Mouse (Mus musculus) urinary bladder, adult 2 months (tissue): ENCODE measurements around the gene Rbm42. TPM values are rescaled to one million over a fixed set of nuclear protein-coding genes. Genes with fewer than 3 reads are reported as not detected.

Source experiments
- polyA plus RNA-seq: library from polyadenylated mRNA; depleted of rRNA; stranded (reverse); fragments of >200 nt; gene quantifications from 2 replicates; pipeline ENCODE4 v1.2.3, GENCODE M21; 2012; rRNA removed

Gene Rbm42
- polyA plus RNA-seq, 1 experiment: 58.5 TPM

Other genes starting within 250 kb of the Rbm42 start
- gene Tyrobp, start 236.6 kb downstream of the Rbm42 start, polyA plus RNA-seq: 85.1 and 117 TPM in 2 replicates
- gene Hcst, start 230.5 kb downstream of the Rbm42 start, polyA plus RNA-seq: 3.3 and 3.8 TPM in 2 replicates
- 1.8 and 2.0 TPM in 2 replicates for gene Nfkbid, start 228.6 kb downstream of the Rbm42 start, polyA plus RNA-seq
- gene Aplp1, start 204.8 kb downstream of the Rbm42 start, polyA plus RNA-seq: 4.2 and 4.5 TPM in 2 replicates
- gene Kirrel2, start 192.6 kb downstream of the Rbm42 start, polyA plus RNA-seq: not detected in 2 replicates
- not detected in 2 replicates for gene Nphs1, start 192.0 kb downstream of the Rbm42 start, polyA plus RNA-seq
- not detected in 2 replicates for gene Prodh2, start 156.7 kb downstream of the Rbm42 start, polyA plus RNA-seq
- 6.9 and 7.7 TPM in 2 replicates for gene Arhgap33, start 115.3 kb downstream of the Rbm42 start, polyA plus RNA-seq
- gene Hspb6, start 98.1 kb downstream of the Rbm42 start, polyA plus RNA-seq: 342 and 444 TPM in 2 replicates
- gene Proser3, start 98.0 kb downstream of the Rbm42 start, polyA plus RNA-seq: 11.0 and 12.0 TPM in 2 replicates
- gene Lin37, start 90.5 kb downstream of the Rbm42 start, polyA plus RNA-seq: 33.8 and 36.5 TPM in 2 replicates
- 69.1 and 74.1 TPM in 2 replicates for gene U2af1l4, start 87.0 kb downstream of the Rbm42 start, polyA plus RNA-seq
- 2.8 and 5.1 TPM in 2 replicates for gene Gm49396, start 87.0 kb downstream of the Rbm42 start, polyA plus RNA-seq
- 151 and 174 TPM in 2 replicates for gene Psenen, start 86.7 kb downstream of the Rbm42 start, polyA plus RNA-seq
- gene Igflr1, start 84.9 kb downstream of the Rbm42 start, polyA plus RNA-seq: 3.6 and 4.9 TPM in 2 replicates
- gene Kmt2b, start 61.6 kb downstream of the Rbm42 start, polyA plus RNA-seq: 38.3 and 40.2 TPM in 2 replicates
- gene Zbtb32, start 51.4 kb downstream of the Rbm42 start, polyA plus RNA-seq: 1.8 and 2.4 TPM in 2 replicates
- gene Upk1a, start 37.5 kb downstream of the Rbm42 start, polyA plus RNA-seq: 2,098 and 2,832 TPM in 2 replicates
- gene Cox6b1, start 24.2 kb downstream of the Rbm42 start, polyA plus RNA-seq: 703 and 875 TPM in 2 replicates
- gene Etv2, start 14.5 kb downstream of the Rbm42 start, polyA plus RNA-seq: not detected in 2 replicates
- 9.4 and 13.2 TPM in 2 replicates for gene Haus5, start 14.7 kb upstream of the Rbm42 start, polyA plus RNA-seq
- not detected in 2 replicates for gene Pmis2, start 21.3 kb upstream of the Rbm42 start, polyA plus RNA-seq
- not detected in 2 replicates for gene 2200002J24Rik, start 48.6 kb upstream of the Rbm42 start, polyA plus RNA-seq
- gene Atp4a, start 61.9 kb upstream of the Rbm42 start, polyA plus RNA-seq: 0.03 TPM in 1 of 2 replicates, not detected in the other
- gene Tmem147, start 79.2 kb upstream of the Rbm42 start, polyA plus RNA-seq: 97.6 and 129 TPM in 2 replicates
- gene Gapdhs, start 93.4 kb upstream of the Rbm42 start, polyA plus RNA-seq: not detected in 2 replicates
- 17.9 and 21.2 TPM in 2 replicates for gene Sbsn, start 101.2 kb upstream of the Rbm42 start, polyA plus RNA-seq
- gene Dmkn, start 113.4 kb upstream of the Rbm42 start, polyA plus RNA-seq: 9.8 and 16.2 TPM in 2 replicates
- gene Krtdap, start 137.6 kb upstream of the Rbm42 start, polyA plus RNA-seq: 29.5 and 47.2 TPM in 2 replicates
- 0.46 and 0.55 TPM in 2 replicates for gene Ffar2, start 173.5 kb upstream of the Rbm42 start, polyA plus RNA-seq
- not detected in 2 replicates for gene Ffar3, start 205.9 kb upstream of the Rbm42 start, polyA plus RNA-seq
- gene Ffar1, start 211.2 kb upstream of the Rbm42 start, polyA plus RNA-seq: not detected in 2 replicates
- gene Cd22, start 230.0 kb upstream of the Rbm42 start, polyA plus RNA-seq: 0.49 and 0.58 TPM in 2 replicates